Mouse (Mus musculus) CH12.LX (cell line): ENCODE data around the gene Gm20388. TPM values are rescaled to one million over a fixed set of nuclear protein-coding genes. Genes with fewer than 3 reads are reported as not detected.

Experiments used
- DNase-seq: peaks from one replicate; pipeline ENCODE4 v3.0.0-alpha.2; 2013; ENCODE audit errors: extremely low read depth
- H3K27ac ChIP-seq: 2 replicates; pipeline ENCODE4 v1.5.1; 2012; ENCODE audit warnings: low read depth, mild to moderate bottlenecking, control low read depth, moderate library complexity; ENCODE audit not compliant: insufficient read depth
- H3K27me3 ChIP-seq: replicated peaks from 2 replicates; pipeline ENCODE3; 2012; ENCODE audit warnings: inconsistent platforms
- H3K36me3 ChIP-seq, 2 experiments: replicated peaks in 1 of 2; 2 replicates each; pipeline versions ENCODE3 to v1.6.1; 2012; ENCODE audit warnings: inconsistent platforms in 1 of 2, low read length in 1 of 2, mild to moderate bottlenecking in 1 of 2, mixed read lengths in 1 of 2, moderate library complexity in 1 of 2; ENCODE audit not compliant: control insufficient read depth in 1 of 2, insufficient read depth in 1 of 2
- H3K4me1 ChIP-seq, 2 experiments: 2 replicates each; pipeline ENCODE4 v1.6.1; 2012; ENCODE audit warnings: inconsistent platforms in 1 of 2, moderate library complexity in 1 of 2; ENCODE audit not compliant: insufficient read depth in 2 of 2, control insufficient read depth in 1 of 2
- H3K4me2 ChIP-seq: 2 replicates; pipeline ENCODE4 v1.6.1; 2012; ENCODE audit warnings: low read depth, mild to moderate bottlenecking, control low read depth; ENCODE audit not compliant: poor library complexity, insufficient read depth, severe bottlenecking
- H3K4me3 ChIP-seq, 3 experiments: fragments of 150-350 bp in 1 of 3; sonication (generic) in 1 of 3; replicated peaks in 1 of 3; 2 replicates each; pipeline versions ENCODE3 to v1.5.1; 2011 to 2012; ENCODE audit warnings: low read depth in 2 of 3, low read length in 2 of 3, mild to moderate bottlenecking in 2 of 3, moderate library complexity in 2 of 3, control low read depth in 1 of 3, improper control_type of control experiment in 1 of 3, inconsistent platforms in 1 of 3, mixed read lengths in 1 of 3; ENCODE audit not compliant: poor library complexity in 1 of 3
- H3K79me2 ChIP-seq: replicated peaks from 2 replicates; pipeline ENCODE4 v1.6.1; 2012; ENCODE audit warnings: mild to moderate bottlenecking, moderate library complexity; ENCODE audit not compliant: control insufficient read depth, poor library complexity, insufficient read depth, severe bottlenecking; ENCODE audit errors: extremely low read depth
- H3K9ac ChIP-seq: 2 replicates; pipeline ENCODE4 v1.6.1; 2012; ENCODE audit warnings: low read depth, mild to moderate bottlenecking, control low read depth, moderate library complexity; ENCODE audit not compliant: insufficient read depth
- H3K9me3 ChIP-seq: replicated peaks from 2 replicates; pipeline ENCODE3; 2012; ENCODE audit warnings: low read length, inconsistent platforms, mixed read lengths
- CTCF ChIP-seq, 2 experiments: IDR thresholded peaks in 1 of 2; conservative IDR thresholded peaks in 1 of 2; 2 replicates each; pipeline ENCODE4 v1.5.1; 2011 to 2012; ENCODE audit warnings: low read depth in 2 of 2, low read length in 2 of 2, improper control_type of control experiment in 1 of 2, inconsistent platforms in 1 of 2, mild to moderate bottlenecking in 1 of 2, moderate library complexity in 1 of 2
- ELF1 ChIP-seq: IDR thresholded peaks from 2 replicates; pipeline ENCODE4 v1.6.1; 2014; ENCODE audit warnings: low read depth, mild to moderate bottlenecking, inconsistent platforms, low read length, improper control_type of control experiment
- ETS1 ChIP-seq: conservative IDR thresholded peaks from 2 replicates; pipeline ENCODE4 v1.6.1; 2012; ENCODE audit warnings: low read depth, mild to moderate bottlenecking, inconsistent platforms, low read length, improper control_type of control experiment, moderate library complexity
- JUN ChIP-seq: IDR thresholded peaks from 2 replicates; pipeline ENCODE4 v1.6.1; 2011; ENCODE audit warnings: low read depth, mild to moderate bottlenecking, low read length, improper control_type of control experiment, moderate library complexity; ENCODE audit not compliant: insufficient read depth
- MAX ChIP-seq: IDR thresholded peaks from 2 replicates; pipeline ENCODE4 v1.6.1; 2011; ENCODE audit warnings: low read length, improper control_type of control experiment
- MXI1 ChIP-seq: IDR thresholded peaks from 2 replicates; pipeline ENCODE4 v1.6.1; 2011; ENCODE audit warnings: mild to moderate bottlenecking, low read depth, low read length, improper control_type of control experiment
- MYC ChIP-seq: IDR thresholded peaks from 2 replicates; pipeline ENCODE4 v1.6.1; 2011; ENCODE audit warnings: low read depth, mild to moderate bottlenecking, improper control_type of control experiment, low read length
- NELFE ChIP-seq: IDR thresholded peaks from 2 replicates; pipeline ENCODE4 v1.6.1; 2011; ENCODE audit warnings: low read depth, low read length, improper control_type of control experiment
- NRF1 ChIP-seq: IDR thresholded peaks from 2 replicates; pipeline ENCODE4 v1.6.1; 2014; ENCODE audit warnings: low read depth, mild to moderate bottlenecking, inconsistent platforms, low read length, improper control_type of control experiment, moderate library complexity
- RAD21 ChIP-seq: IDR thresholded peaks from 2 replicates; pipeline ENCODE4 v1.6.1; 2011; ENCODE audit warnings: low read depth, mild to moderate bottlenecking, low read length, improper control_type of control experiment, moderate library complexity
- SIN3A ChIP-seq: IDR thresholded peaks from 2 replicates; pipeline ENCODE4 v1.6.1; 2012; ENCODE audit warnings: low read length, improper control_type of control experiment, inconsistent platforms
- SMC3 ChIP-seq: IDR thresholded peaks from 2 replicates; pipeline ENCODE4 v1.6.1; 2011; ENCODE audit warnings: low read depth, low read length, improper control_type of control experiment
- USF2 ChIP-seq: conservative IDR thresholded peaks from 2 replicates; pipeline ENCODE4 v1.6.1; 2011; ENCODE audit warnings: low read depth, low read length, improper control_type of control experiment
- ZMIZ1 ChIP-seq: IDR thresholded peaks from 2 replicates; pipeline ENCODE4 v1.6.1; 2012; ENCODE audit warnings: low read depth, mild to moderate bottlenecking, inconsistent platforms, low read length, improper control_type of control experiment
- ZNF384 ChIP-seq: IDR thresholded peaks from 2 replicates; pipeline ENCODE4 v1.6.1; 2012; ENCODE audit warnings: low read depth, low read length, improper control_type of control experiment, inconsistent platforms
- dilution Hi-C: fragments of 300-500 bp; cut with MboI; formaldehyde crosslinking; loops from 2 replicates; pipeline ENCODE4 v1.14.3; 2020; ENCODE audit warnings: low sequenced_read_pairs; ENCODE audit not compliant: extremely low pct_unique_long_range_greater_than_20kb, extremely low pct_ligation_motif_present
- in situ Hi-C: fragments of 300-500 bp; cut with MboI; formaldehyde crosslinking; loops from 3 replicates; pipeline ENCODE4 v1.14.3; 2019; ENCODE audit warnings: low sequenced_read_pairs, low pct_ligation_motif_present, low pct_unique_long_range_greater_than_20kb, mixed read lengths
- polyA plus RNA-seq: library from polyadenylated mRNA; unstranded; fragments of >175 nt; gene quantifications from 2 replicates; pipeline ENCODE4 v1.2.1, GENCODE M21; 2012; ENCODE audit warnings: low read depth; ENCODE audit not compliant: insufficient read length
- total RNA-seq, 2 experiments: library from RNA; depleted of rRNA; stranded (reverse); fragments of 300-350 nt in 1 of 2; fragments of >200 nt in 1 of 2; gene quantifications; 2 replicates each; pipeline ENCODE4 v1.2.3; 2012 to 2014

Gene Gm20388
- total and polyA plus RNA-seq, 3 experiments = 14.8 to 26.3 (median 22.2) TPM

GRCm38 (mm10) chr8:123949686-123949986 is 4039.0 kb downstream of the Gm20388 start:
- Histone ChIP-seq H3K4me1 (peaks cover 6 to 27% of the 10 kb centered on the region in 2 experiments; a peak in 3 of 4 replicates), H3K4me3 (peak overlapping the region; percentile 85 to 99 (median 98)), H3K36me3 (peaks cover 15 to 53% of the 10 kb centered on the region in 2 experiments), H3K4me2 (peak overlapping the region; percentile 96), H3K9ac (peak overlapping the region; percentile 85), H3K27ac (no peak overlapping the region), H3K79me2 (peaks cover 12% of the 10 kb centered on the region), H3K27me3 (no peaks in the 10 kb centered on the region), H3K9me3 (no peaks in the 10 kb centered on the region)
- 0 out of 2 replicates have a peak, but pooled peaks have one; percentile 3 for TF ChIP-seq NELFE
- TF ChIP-seq JUN = no peak
- TF ChIP-seq ZMIZ1 = 0 out of 2 replicates have a peak, but pooled peaks have one; percentile 4
- no peak for TF ChIP-seq MAX
- dilution Hi-C loops = no loop called here
- in situ Hi-C loops = no loop called here
- DNase-seq = no peak

- TF ChIP-seq RAD21 (peak; percentile 35), USF2 (no peak), ZNF384 (peak; percentile 94), SIN3A (no peak), MXI1 (no peak), SMC3 (peak; percentile 29), NELFE (no peak), MYC (no peak), CTCF (conservative IDR thresholded peaks at IDR 0.05 in 1 of 2, IDR thresholded peaks at IDR 0.05 in 1 of 2; ENCODE audit: low read depth in 2 of 2, low read length in 2 of 2) (peak; percentile 63 to 80), ELF1 (no peak), NRF1 (peak; percentile 77), ETS1 (no peak)
- H3K27ac ChIP-seq = no peak overlapping the region
- peaks cover 6 to 31% of the 10 kb centered on the region in 2 experiments; a peak in 3 of 4 replicates for H3K4me1 ChIP-seq
- peak overlapping the region; percentile 85 to 99 (median 98) for H3K4me3 ChIP-seq
- peak; percentile 74 for DNase-seq
- in situ Hi-C loops (no loop called here), dilution Hi-C loops (no loop called here)
- peaks cover 12% of the 10 kb centered on the region for H3K79me2 ChIP-seq
- peak overlapping the region; percentile 96 for H3K4me2 ChIP-seq
- peaks cover 14 to 49% of the 10 kb centered on the region in 2 experiments for H3K36me3 ChIP-seq
- H3K9me3 ChIP-seq = no peaks in the 10 kb centered on the region
- no peaks in the 10 kb centered on the region for H3K27me3 ChIP-seq
- H3K9ac ChIP-seq = peak overlapping the region; percentile 85
Observed at GRCm38 (mm10) chr8:123950077-123950802, 4039.6 kb downstream of the Gm20388 start.
